Mouse (Mus musculus): ENCODE measurements around the gene Btg3.
A peak's percentile ranks its signal among the peaks of the same experiment; 100 is the strongest.
"Not testable (repeated sequence)": the region's sequence is repeated elsewhere in the genome, so short reads cannot be mapped to it uniquely, and the experiment has no call there.

Gene Btg3

GRCm38 (mm10) chr16:78376745-78377570 is at the start of gene Btg3:
Btg3 (minus strand) TSS chr16:78377192.
- peak; percentile 78 for DNase-seq (ENCODE audit: low spot score)

GRCm38 (mm10) chr16:78417733-78418132 is 40.7 kb upstream of the Btg3 start:
- no peak for DNase-seq (ENCODE audit: low spot score)

GRCm38 (mm10) chr16:78416500-78416899 is 39.5 kb upstream of the Btg3 start:
- no peak for DNase-seq (ENCODE audit: low spot score)

- DNase-seq (ENCODE audit: low spot score): no peak
These were observed 33.0 kb upstream of the Btg3 start for GRCm38 (mm10) chr16:78409991-78410390.

GRCm38 (mm10) chr16:78407855-78408254 is 30.9 kb upstream of the Btg3 start:
- DNase-seq (ENCODE audit: low spot score): no peak

GRCm38 (mm10) chr16:78406657-78407056 is 29.7 kb upstream of the Btg3 start:
- no peak for DNase-seq (ENCODE audit: low spot score)

- no peak for DNase-seq (ENCODE audit: low spot score)
These were observed 25.3 kb upstream of the Btg3 start for GRCm38 (mm10) chr16:78402316-78402715.

- DNase-seq (ENCODE audit: low spot score): no peak
These were observed 22.4 kb upstream of the Btg3 start for GRCm38 (mm10) chr16:78399423-78399822.

- no peak for DNase-seq (ENCODE audit: low spot score)
These were observed 21.7 kb upstream of the Btg3 start for GRCm38 (mm10) chr16:78398734-78399133.

GRCm38 (mm10) chr16:78391354-78391753 is 14.4 kb upstream of the Btg3 start:
- no peak for DNase-seq (ENCODE audit: low spot score)

- no peak for DNase-seq (ENCODE audit: low spot score)
These were observed 13.0 kb upstream of the Btg3 start for GRCm38 (mm10) chr16:78389986-78390385.

- DNase-seq (ENCODE audit: low spot score): no peak
These were observed 12.1 kb upstream of the Btg3 start for GRCm38 (mm10) chr16:78389122-78389521.

- DNase-seq (ENCODE audit: low spot score): no peak
These were observed 1.5 kb upstream of the Btg3 start for GRCm38 (mm10) chr16:78378493-78378892.

- DNase-seq (ENCODE audit: low spot score): peak; percentile 24
These were observed 936 bp downstream of the Btg3 start for GRCm38 (mm10) chr16:78375821-78376691.

GRCm38 (mm10) chr16:78375222-78375621 is 1.8 kb downstream of the Btg3 start:
- DNase-seq (ENCODE audit: low spot score): no peak

- DNase-seq (ENCODE audit: low spot score): no peak
These were observed 3.2 kb downstream of the Btg3 start for GRCm38 (mm10) chr16:78373743-78374142.

GRCm38 (mm10) chr16:78372786-78373185 is 4.2 kb downstream of the Btg3 start:
- DNase-seq (ENCODE audit: low spot score): no peak

GRCm38 (mm10) chr16:78371491-78372046 is 5.4 kb downstream of the Btg3 start:
- DNase-seq (ENCODE audit: low spot score): no peak

GRCm38 (mm10) chr16:78364554-78364953 is 12.4 kb downstream of the Btg3 start:
- DNase-seq (ENCODE audit: low spot score): not testable (repeated sequence)

GRCm38 (mm10) chr16:78361466-78361865 is 15.5 kb downstream of the Btg3 start:
- no peak for DNase-seq (ENCODE audit: low spot score)

GRCm38 (mm10) chr16:78357757-78358156 is 19.2 kb downstream of the Btg3 start:
- no peak for DNase-seq (ENCODE audit: low spot score)

GRCm38 (mm10) chr16:78347328-78347926 is 29.6 kb downstream of the Btg3 start:
- DNase-seq (ENCODE audit: low spot score): no peak
